Mouse (Mus musculus) gastrocnemius, postnatal 14 days (tissue): ENCODE results near the gene Trpm5. TPM values are rescaled to one million over a fixed set of nuclear protein-coding genes. Genes with fewer than 3 reads are reported as not detected.

ENCODE experiments used
- DNase-seq: peaks from one replicate; pipeline ENCODE4 v3.0.0; 2021; ENCODE audit warnings: mixed read lengths
- intact Hi-C: fragments of 180-260 bp; cut with DNase I; formaldehyde crosslinking; loops from one replicate; pipeline ENCODE4 v1.15.1; 2025; ENCODE audit warnings: low total_unique reads
- total RNA-seq, 2 experiments: library from RNA; stranded (reverse); gene quantifications; 2 replicates each; pipeline ENCODE4 v1.2.3; 2021

Gene Trpm5
- total RNA-seq, 2 experiments from 2014 or later, result 0.38 to 0.51 TPM

- intact Hi-C loops, result no loop called here
- no peak for DNase-seq
These were observed 13.8 kb upstream of the Trpm5 start for GRCm38 (mm10) chr7:143108200-143108599.

- intact Hi-C loops, result no loop called here
- no peak for DNase-seq
These were observed 12.4 kb upstream of the Trpm5 start for GRCm38 (mm10) chr7:143106672-143107465.

- intact Hi-C loops, result no loop called here
- DNase-seq, result no peak
These were observed 11.6 kb upstream of the Trpm5 start, which contains the start of gene Kcnq1 for GRCm38 (mm10) chr7:143106062-143106461. TSS of gene Kcnq1 (plus strand) at chr7:143106362.

GRCm38 (mm10) chr7:143105258-143105897 lies 10.9 kb upstream of the Trpm5 start:
- DNase-seq, result no peak
- intact Hi-C loops, result no loop called here

- peak; percentile 51 for DNase-seq
- intact Hi-C loops, result no loop called here
These were observed 6.3 kb upstream of the Trpm5 start for GRCm38 (mm10) chr7:143100759-143101158.

GRCm38 (mm10) chr7:143095554-143095907 lies 1.1 kb upstream of the Trpm5 start:
- intact Hi-C loops, result loop anchor here (2.0 to 5.0 kb wide), 2 partner anchors 43 to 372 kb away; no protein-coding TSS in a partner anchor
- DNase-seq, result no peak

- intact Hi-C loops, result loop anchor here (2.0 kb wide), 1 partner anchor 45 kb away; no protein-coding TSS in a partner anchor
- DNase-seq, result no peak
These were observed 595 bp downstream of the Trpm5 start for GRCm38 (mm10) chr7:143093847-143094246.

- intact Hi-C loops, result loop anchor here (2.0 kb wide), 1 partner anchor 80 kb away; no protein-coding TSS in a partner anchor
These were observed 7.3 kb downstream of the Trpm5 start for GRCm38 (mm10) chr7:143087070-143087579.

GRCm38 (mm10) chr7:143086366-143086765 lies 8.1 kb downstream of the Trpm5 start:
- intact Hi-C loops, result loop anchor here (2.0 kb wide), 1 partner anchor 80 kb away; no protein-coding TSS in a partner anchor
- peak; percentile 77 for DNase-seq

More at GRCm38 (mm10) chr7:143087070-143087579, 7.3 kb downstream of the Trpm5 start:
- peak; percentile 59 for DNase-seq

- no peak for DNase-seq
- intact Hi-C loops, result no loop called here
These were observed 10.7 kb downstream of the Trpm5 start for GRCm38 (mm10) chr7:143083708-143084107.

GRCm38 (mm10) chr7:143082024-143082423 lies 12.4 kb downstream of the Trpm5 start:
- intact Hi-C loops, result no loop called here

GRCm38 (mm10) chr7:143077351-143077750 lies 17.1 kb downstream of the Trpm5 start:
- intact Hi-C loops, result no loop called here
- DNase-seq, result no peak

More at GRCm38 (mm10) chr7:143082024-143082423, 12.4 kb downstream of the Trpm5 start:
- DNase-seq, result no peak

GRCm38 (mm10) chr7:143075394-143075793 lies 19.0 kb downstream of the Trpm5 start:
- intact Hi-C loops, result no loop called here
- no peak for DNase-seq

- peak; percentile 35 for DNase-seq
- intact Hi-C loops, result no loop called here
These were observed 21.4 kb downstream of the Trpm5 start for GRCm38 (mm10) chr7:143073086-143073485.

GRCm38 (mm10) chr7:143072605-143073004 lies 21.8 kb downstream of the Trpm5 start:
- DNase-seq, result no peak
- intact Hi-C loops, result no loop called here

GRCm38 (mm10) chr7:143070506-143071070 lies 23.9 kb downstream of the Trpm5 start:
- intact Hi-C loops, result no loop called here
- DNase-seq, result no peak

- intact Hi-C loops, result no loop called here
- DNase-seq, result no peak
These were observed 24.6 kb downstream of the Trpm5 start for GRCm38 (mm10) chr7:143069751-143070400.

- peak; percentile 98 for DNase-seq
- intact Hi-C loops, result no loop called here
These were observed 25.4 kb downstream of the Trpm5 start, which contains the start of gene Tssc4 for GRCm38 (mm10) chr7:143068882-143069591. TSS of gene Tssc4 (plus strand) at chr7:143069249.
